Mouse (Mus musculus): ENCODE results near the gene Prrg2.

DNA sequence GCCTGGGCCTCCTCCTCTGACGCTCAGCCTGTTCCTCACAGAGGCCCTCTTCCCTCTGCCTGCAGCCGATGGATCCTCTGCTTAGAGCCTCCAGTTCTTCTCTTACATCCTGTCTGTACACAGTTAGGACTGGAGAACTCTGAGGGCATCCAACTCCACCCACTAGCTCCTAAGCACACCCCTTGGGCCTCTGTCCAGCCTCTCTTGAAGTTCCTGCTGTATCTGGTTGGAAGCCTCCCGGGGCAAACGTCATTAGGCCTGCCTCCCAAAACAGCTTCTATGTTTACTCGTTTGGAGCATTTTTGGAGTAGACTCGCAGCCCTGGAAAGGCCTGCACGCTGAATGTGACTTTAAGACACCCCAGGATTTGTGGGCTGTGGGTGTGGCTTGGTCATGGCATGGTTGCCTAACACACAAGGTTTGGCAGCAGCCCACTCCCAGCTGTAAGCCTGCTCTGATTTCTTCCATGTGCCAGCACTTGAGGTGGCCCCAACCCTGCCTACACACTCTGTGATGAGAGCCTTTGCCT is 41.2 kb upstream of the Prrg2 start, which contains the start of gene Fcgrt:
- TF ChIP-seq TAL1 (IDR thresholded peaks at IDR 0.05; ENCODE audit: low read length) = no peak
- no peak for TF ChIP-seq GATA1 (IDR thresholded peaks at IDR 0.05; ENCODE audit: low read length)
